In genomic region chr6:88027390-88027789, GRCm38 (mm10) we compare ENCODE assay signal across 15 mouse cellular contexts. TPM values are rescaled to one million over a fixed set of nuclear protein-coding genes. Genes with fewer than 3 reads are reported as not detected.
DNase-seq lines count a peak whose midpoint lies in the region; ATAC-seq and TF ChIP-seq lines count a peak whose summit lies in the region.
"Had no signal": no experiment of that assay in that cellular context is flagged by ENCODE, and none has a peak within 500 bp of the region (broad histone marks: within the 10 kb centered on the region; RNA-seq: fewer than 3 reads in every experiment).

No protein-coding gene starts in this region.

- no peak for TF ChIP-seq CTCF in liver, adult 2 months (IDR thresholded peaks at IDR 0.05; ENCODE audit: low read depth, low read length)
- no peak for TF ChIP-seq CTCF in thymus, adult 2 months (IDR thresholded peaks at IDR 0.05; ENCODE audit: borderline replicate concordance, control insufficient read depth, extremely low read depth, insufficient read depth, low read length, poor library complexity)

- no peak for TF ChIP-seq POLR2A in liver, adult 2 months (IDR thresholded peaks at IDR 0.05; ENCODE audit: extremely low read depth, insufficient read depth, low read length)
- no peak for TF ChIP-seq POLR2A in thymus, adult 2 months (IDR thresholded peaks at IDR 0.05; ENCODE audit: control insufficient read depth, extremely low read depth, insufficient read depth, low read length, poor library complexity)

- DNase-seq in liver, adult 2 months (ENCODE audit: extremely low read depth, low read depth, low spot score) = peak; percentile 70
- DNase-seq in adipocyte (ENCODE audit: low spot score) = peak; percentile 39
- peak; percentile 45 to 67 for DNase-seq in layer of hippocampus, adult 18-20 months (ENCODE audit: low spot score in 2 of 2)
- no peak for DNase-seq in urinary bladder, adult 2 months (ENCODE audit: low spot score)
- DNase-seq in thymus, adult 2 months = no peak
- DNase-seq: cerebellum, adult 9-11 months; heart, adult 11 months; heart, postnatal 14 days had no signal

- H3K27me3 ChIP-seq in liver, adult 2 months (ENCODE audit: control insufficient read depth, insufficient read depth, low read length) = no peaks in the 10 kb centered on the region
- H3K27me3 ChIP-seq in liver, embryonic 12.5 days (replicated peaks) = no peaks in the 10 kb centered on the region
- H3K27me3 ChIP-seq in thymus, adult 2 months (ENCODE audit: control insufficient read depth, insufficient read depth, low read length) = no peaks in the 10 kb centered on the region
- H3K27me3 ChIP-seq: embryonic facial prominence, embryonic 13.5 days; neural tube, embryonic 13.5 days; Patski had no signal

- WGBS in liver, adult 2 months = 21% methylated on average over 5 of the region's 5 CpGs
- 64% methylated on average over 5 of the region's 5 CpGs for WGBS in liver, embryonic 12.5 days (ENCODE audit: insufficient replicate concordance)
- WGBS in macrophage (ENCODE audit: missing documents) = 26% methylated on average over 5 of the region's 5 CpGs
- WGBS in thymus, adult 2 months = 96% methylated on average over 5 of the region's 5 CpGs

- no peak for ATAC-seq in liver, embryonic 12.5 days
- ATAC-seq: hindbrain, embryonic 16.5 days; Patski had no signal

- no peak overlapping the region for H3K9ac ChIP-seq in liver, adult 2 months (ENCODE audit: low read depth, low read length)
- no peak overlapping the region for H3K9ac ChIP-seq in liver, embryonic 12.5 days
- H3K9ac ChIP-seq: embryonic facial prominence, embryonic 13.5 days; neural tube, embryonic 13.5 days had no signal

- H3K79me2 ChIP-seq in liver, adult 2 months (ENCODE audit: control insufficient read depth, insufficient read depth, low read length) = peaks cover 69% of the 10 kb centered on the region
- peaks cover 100% of the 10 kb centered on the region for H3K79me2 ChIP-seq in macrophage (ENCODE audit: inconsistent target)

- peaks cover 17% of the 10 kb centered on the region for H3K36me3 ChIP-seq in liver, adult 2 months (ENCODE audit: control insufficient read depth, insufficient read depth, low read length)
- H3K36me3 ChIP-seq in liver, embryonic 12.5 days = peaks cover 66% of the 10 kb centered on the region
- H3K36me3 ChIP-seq in macrophage (ENCODE audit: inconsistent target) = peaks cover 22% of the 10 kb centered on the region; the same call in 1 of the 2 replicates
- H3K36me3 ChIP-seq in thymus, adult 2 months (ENCODE audit: control insufficient read depth, insufficient read depth, low read length) = peaks cover 14% of the 10 kb centered on the region

- peaks cover 34% of the 10 kb centered on the region for H3K4me1 ChIP-seq in liver, adult 2 months (ENCODE audit: control insufficient read depth, insufficient read depth, low read length)
- peaks cover 11% of the 10 kb centered on the region; the same call in 1 of the 2 replicates for H3K4me1 ChIP-seq in liver, embryonic 12.5 days
- 0 out of 2 replicates have a peak, but pooled peaks cover 2% of the 10 kb centered on the region for H3K4me1 ChIP-seq in thymus, adult 2 months (replicated peaks; ENCODE audit: control insufficient read depth, insufficient read depth, low read length)
- H3K4me1 ChIP-seq: embryonic facial prominence, embryonic 13.5 days; forebrain, embryonic 10.5 days; neural tube, embryonic 13.5 days had no signal

- H3K9me3 ChIP-seq in liver, embryonic 12.5 days (replicated peaks) = no peaks in the 10 kb centered on the region
- H3K9me3 ChIP-seq: embryonic facial prominence, embryonic 13.5 days; forebrain, embryonic 10.5 days; neural tube, embryonic 13.5 days had no signal

- no peak overlapping the region for H3K4me2 ChIP-seq in liver, embryonic 12.5 days
- H3K4me2 ChIP-seq: embryonic facial prominence, embryonic 13.5 days; neural tube, embryonic 13.5 days had no signal

- H3K4me3 ChIP-seq in liver, adult 2 months (ENCODE audit: insufficient read depth, low read depth, low read length) = no peak overlapping the region
- no peak overlapping the region for H3K4me3 ChIP-seq in liver, embryonic 12.5 days
- no peak overlapping the region for H3K4me3 ChIP-seq in macrophage (ENCODE audit: inconsistent target)
- no peak overlapping the region for H3K4me3 ChIP-seq in thymus, adult 2 months (ENCODE audit: control insufficient read depth, insufficient read depth, low read length)
- H3K4me3 ChIP-seq: embryonic facial prominence, embryonic 13.5 days; forebrain, embryonic 10.5 days; neural tube, embryonic 13.5 days had no signal

- peak overlapping the region; percentile 28; the same call in 1 of the 2 replicates for H3K27ac ChIP-seq in liver, adult 2 months (replicated peaks; ENCODE audit: insufficient read depth, low read depth, low read length)
- no peak overlapping the region for H3K27ac ChIP-seq in liver, embryonic 12.5 days
- H3K27ac ChIP-seq in macrophage = 0 out of 2 replicates have a peak overlapping the region, but pooled peaks have one; percentile 8
- no peak overlapping the region for H3K27ac ChIP-seq in thymus, adult 2 months (ENCODE audit: control insufficient read depth, insufficient read depth, low read length)
- H3K27ac ChIP-seq: embryonic facial prominence, embryonic 13.5 days; forebrain, embryonic 10.5 days; neural tube, embryonic 13.5 days had no signal

RNA-seq across cellular contexts. Expression of gene Rab7, which starts 17.7 kb away (rescaled TPM):
- 69.7 and 80.9 TPM in 2 replicates for total RNA-seq in liver, adult 2 months (2014; rRNA removed)
- 134 and 145 TPM in 2 replicates for polyA plus RNA-seq in liver, adult 2 months (2012; rRNA removed)
- polyA plus RNA-seq in liver, embryonic 12.5 days (2016; fragmentation: Nextera tagmentation; extraction: Ambion mirVana) = 134 and 135 TPM in 2 replicates
- total RNA-seq in layer of hippocampus, adult 18-20 months (2021) = 100 to 1,000 TPM; 322 to 329 TPM
- 100 to 1,000 TPM in 9 of 26 experiments, 10 to 100 TPM in 17; 55.1 to 151 (median 86.4) TPM for total RNA-seq in macrophage (2018; cell fraction: chromatin; rRNA removed)
- total RNA-seq in macrophage (2018; cell fraction: cytosol; rRNA removed) = 100 to 1,000 TPM; 423 to 668 (median 547) TPM
- 100 to 1,000 TPM; 147 to 373 (median 239) TPM for total RNA-seq in macrophage (2018; cell fraction: nucleus; rRNA removed)
- polyA plus RNA-seq in macrophage (2018) = 571 to 1,341 TPM (median 733 TPM) in 3 replicates
- 400 and 428 TPM in 2 replicates for polyA plus RNA-seq in urinary bladder, adult 2 months (2012; rRNA removed)
- polyA plus RNA-seq in thymus, adult 2 months (2012; rRNA removed) = 145 and 148 TPM in 2 replicates

RNA-seq across cellular contexts. Expression of gene H1fx, which starts 46.0 kb away (rescaled TPM):
- total RNA-seq in liver, adult 2 months (2014; rRNA removed) = 0.13 TPM in 1 of 2 replicates, not detected in the other
- polyA plus RNA-seq in liver, adult 2 months (2012; rRNA removed) = 0.11 and 0.52 TPM in 2 replicates
- 14.1 and 15.3 TPM in 2 replicates for polyA plus RNA-seq in liver, embryonic 12.5 days (2016; fragmentation: Nextera tagmentation; extraction: Ambion mirVana)
- 10 to 100 TPM; 68.5 to 69.6 TPM for total RNA-seq in layer of hippocampus, adult 18-20 months (2021)
- 1 to 10 TPM in 1 of 26 experiments, not detected in 25; 1.4 TPM for total RNA-seq in macrophage (2018; cell fraction: chromatin; rRNA removed)
- total RNA-seq in macrophage (2018; cell fraction: cytosol; rRNA removed) = under 1 TPM in 23 of 26 experiments, not detected in 3; 0.12 to 0.47 (median 0.24) TPM
- total RNA-seq in macrophage (2018; cell fraction: nucleus; rRNA removed) = under 1 TPM in 1 of 26 experiments, not detected in 25; 0.35 TPM
- polyA plus RNA-seq in macrophage (2018) = 0.20 to 0.32 TPM in 2 of 3 replicates, not detected in the other
- polyA plus RNA-seq in urinary bladder, adult 2 months (2012; rRNA removed) = 6.0 and 8.8 TPM in 2 replicates
- 9.8 and 25.4 TPM in 2 replicates for polyA plus RNA-seq in thymus, adult 2 months (2012; rRNA removed)

RNA-seq across cellular contexts. Expression of gene Rpn1, which starts 56.9 kb away (rescaled TPM):
- 124 and 153 TPM in 2 replicates for total RNA-seq in liver, adult 2 months (2014; rRNA removed)
- 121 and 149 TPM in 2 replicates for polyA plus RNA-seq in liver, adult 2 months (2012; rRNA removed)
- polyA plus RNA-seq in liver, embryonic 12.5 days (2016; fragmentation: Nextera tagmentation; extraction: Ambion mirVana) = 241 and 253 TPM in 2 replicates
- 100 to 1,000 TPM; 169 to 184 TPM for total RNA-seq in layer of hippocampus, adult 18-20 months (2021)
- 10 to 100 TPM in 25 of 26 experiments, 1 to 10 TPM in 1; 9.7 to 53.5 (median 26.6) TPM for total RNA-seq in macrophage (2018; cell fraction: chromatin; rRNA removed)
- 100 to 1,000 TPM in 4 of 26 experiments, 10 to 100 TPM in 22; 48.9 to 117 (median 81.0) TPM for total RNA-seq in macrophage (2018; cell fraction: cytosol; rRNA removed)
- 100 to 1,000 TPM in 15 of 26 experiments, 10 to 100 TPM in 11; 23.6 to 218 (median 102) TPM for total RNA-seq in macrophage (2018; cell fraction: nucleus; rRNA removed)
- 109 to 177 TPM (median 163 TPM) in 3 replicates for polyA plus RNA-seq in macrophage (2018)
- polyA plus RNA-seq in urinary bladder, adult 2 months (2012; rRNA removed) = 164 and 173 TPM in 2 replicates
- 133 and 158 TPM in 2 replicates for polyA plus RNA-seq in thymus, adult 2 months (2012; rRNA removed)

Comparison
In these comparisons a context has a peak if more than half of its experiments do, and no peak if none do; other contexts are left out.
1. H3K27ac ChIP-seq: peak in liver, adult 2 months (single experiment) and macrophage (single experiment); none in liver, embryonic 12.5 days (single experiment) and thymus, adult 2 months (single experiment).
2. DNase-seq: peak in liver, adult 2 months (single experiment), adipocyte (single experiment) and layer of hippocampus, adult 18-20 months (2 of 2); none in urinary bladder, adult 2 months (single experiment) and thymus, adult 2 months (single experiment).